Mouse (Mus musculus): ENCODE measurements around the gene Idh3g.
"Not testable (repeated sequence)": the region's sequence is repeated elsewhere in the genome, so short reads cannot be mapped to it uniquely, and the experiment has no call there.

Gene Idh3g

GRCm38 (mm10) chrX:73774802-73775483 lies 11.8 kb downstream of the Idh3g start:
- CTCF ChIA-PET, result interaction anchor here in 1 of 4 experiments (1.2 kb wide), 1 partner anchor 156 kb away, joined by 3 read pairs; the partner anchor contains the start of gene Renbp
- POLR2A ChIA-PET, result interaction anchor here (0.6 to 5.6 kb wide), 30 partner anchors 8 to 495 kb away, joined by 3 to 56 read pairs (median 4); partner anchors contain the start of genes Bcap31 (in 3 of the 4), Abcd1 (in 2 of the 4), Idh3g (in 2 of the 4) and Ssr4 (in 2 of the 4)

- CTCF ChIA-PET, result no interaction called here
- POLR2A ChIA-PET, result interaction anchor here (0.5 to 5.6 kb wide), 30 partner anchors 9 to 496 kb away, joined by 3 to 56 read pairs (median 4); partner anchors contain the start of genes Bcap31 (in 3 of the 4), Abcd1 (in 2 of the 4), Idh3g (in 2 of the 4) and Ssr4 (in 2 of the 4)
These were observed 12.4 kb downstream of the Idh3g start, which contains the start of gene Srpk3 for GRCm38 (mm10) chrX:73774168-73774760. TSS of gene Srpk3 (plus strand) at chrX:73774405.

- CTCF ChIA-PET, result no interaction called here
- POLR2A ChIA-PET, result interaction anchor here in 2 of 4 experiments (0.6 to 1.6 kb wide), 3 partner anchors 19 to 388 kb away, joined by 3 to 5 read pairs (median 3); partner anchors contain the start of genes Idh3g (in 1 of the 2) and Ssr4 (in 1 of the 2)
These were observed 19.4 kb downstream of the Idh3g start for GRCm38 (mm10) chrX:73767267-73767666.

GRCm38 (mm10) chrX:73765311-73765710 lies 21.4 kb downstream of the Idh3g start:
- CTCF ChIA-PET, result interaction anchor here in 1 of 4 experiments (1.2 kb wide), 1 partner anchor 10 kb away, joined by 3 read pairs; no protein-coding TSS in a partner anchor
- POLR2A ChIA-PET, result interaction anchor here in 1 of 4 experiments (0.6 to 1.6 kb wide), 2 partner anchors 21 to 757 kb away, joined by 3 read pairs; partner anchors contain the start of genes Idh3g and Ssr4

- ChIA-PET POLR2A (interaction anchor here in 2 of 4 experiments (1.0 to 1.6 kb wide), 7 partner anchors 13 to 43 kb away, joined by 3 to 5 read pairs (median 4); partner anchors contain the start of genes Abcd1 (in 2 of the 2), Bcap31 (in 2 of the 2), Idh3g (in 1 of the 2) and Srpk3 (in 1 of the 2)), CTCF (interaction anchor here in 1 of 4 experiments (0.8 kb wide), 1 partner anchor 9 kb away, joined by 3 read pairs; no protein-coding TSS in a partner anchor)
These were observed 27.9 kb downstream of the Idh3g start for GRCm38 (mm10) chrX:73758611-73759290.

- ChIA-PET POLR2A (interaction anchor here in 3 of 4 experiments (0.5 to 1.6 kb wide), 6 partner anchors 9 to 252 kb away, joined by 3 to 7 read pairs (median 3); no protein-coding TSS in a partner anchor), CTCF (interaction anchor here in 1 of 4 experiments (1.3 kb wide), 1 partner anchor 19 kb away, joined by 5 read pairs; no protein-coding TSS in a partner anchor)
These were observed 30.2 kb downstream of the Idh3g start, which contains the start of gene Plxnb3 for GRCm38 (mm10) chrX:73756334-73757140. TSS of gene Plxnb3 (plus strand) at chrX:73757090.

- ChIA-PET POLR2A (interaction anchor here in 3 of 4 experiments (0.6 to 1.6 kb wide), 9 partner anchors 11 to 77 kb away, joined by 3 to 13 read pairs (median 3); partner anchors contain the start of genes Abcd1 (in 1 of the 3) and Bcap31 (in 1 of the 3)), CTCF (interaction anchor here in 3 of 4 experiments (0.6 to 1.4 kb wide), 7 partner anchors 10 to 77 kb away, joined by 3 to 5 read pairs (median 3); no protein-coding TSS in a partner anchor)
These were observed 37.7 kb downstream of the Idh3g start for GRCm38 (mm10) chrX:73748977-73749376.

GRCm38 (mm10) chrX:73744774-73745481 lies 41.8 kb downstream of the Idh3g start:
- POLR2A ChIA-PET, result interaction anchor here in 2 of 4 experiments (0.7 to 3.5 kb wide), 14 partner anchors 8 to 195 kb away, joined by 3 to 28 read pairs (median 4); partner anchors contain the start of genes Abcd1 (in 2 of the 2), Bcap31 (in 2 of the 2) and Renbp (in 1 of the 2)

GRCm38 (mm10) chrX:73739841-73740240 lies 46.9 kb downstream of the Idh3g start:
- CTCF ChIA-PET, result not testable (repeated sequence)
- POLR2A ChIA-PET, result interaction anchor here in 2 of 4 experiments (0.6 to 4.3 kb wide), 3 partner anchors 24 to 46 kb away, joined by 4 to 22 read pairs (median 11); partner anchors contain the start of genes Abcd1 (in 1 of the 2), Bcap31 (in 1 of the 2), Idh3g (in 1 of the 2) and Ssr4 (in 1 of the 2)

More at GRCm38 (mm10) chrX:73744774-73745481, 41.8 kb downstream of the Idh3g start:
- CTCF ChIA-PET, result interaction anchor here in 1 of 4 experiments (0.6 kb wide), 1 partner anchor 60 kb away, joined by 3 read pairs; no protein-coding TSS in a partner anchor

- ChIA-PET POLR2A (interaction anchor here (0.6 to 4.3 kb wide), 9 partner anchors 22 to 67 kb away, joined by 3 to 22 read pairs (median 5); partner anchors contain the start of genes Abcd1 (in 2 of the 4), Bcap31 (in 1 of the 4), Idh3g (in 1 of the 4) and Ssr4 (in 1 of the 4)), CTCF (interaction anchor here in 1 of 4 experiments (1.4 kb wide), 1 partner anchor 23 kb away, joined by 3 read pairs; the partner anchor contains the start of genes Abcd1 and Bcap31)
These were observed 47.5 kb downstream of the Idh3g start for GRCm38 (mm10) chrX:73739151-73739550.

GRCm38 (mm10) chrX:73738155-73738554 lies 48.5 kb downstream of the Idh3g start:
- ChIA-PET CTCF (interaction anchor here in 2 of 4 experiments (0.7 to 1.4 kb wide), 4 partner anchors 11 to 22 kb away, joined by 3 to 5 read pairs (median 4); partner anchors contain the start of genes Abcd1 (in 1 of the 2) and Bcap31 (in 1 of the 2)), POLR2A (interaction anchor here in 3 of 4 experiments (0.6 to 4.3 kb wide), 27 partner anchors 8 to 235 kb away, joined by 3 to 28 read pairs (median 5); partner anchors contain the start of genes Abcd1 (in 2 of the 3), Bcap31 (in 2 of the 3), Idh3g (in 1 of the 3) and Renbp (in 1 of the 3))

- POLR2A ChIA-PET, result interaction anchor here in 1 of 4 experiments (0.9 to 1.2 kb wide), 2 partner anchors 44 to 236 kb away, joined by 3 to 4 read pairs; no protein-coding TSS in a partner anchor
- CTCF ChIA-PET, result no interaction called here
These were observed 55.8 kb downstream of the Idh3g start for GRCm38 (mm10) chrX:73730908-73731307.
